Mouse (Mus musculus): ENCODE results near the gene Pgm1.

The Pgm1 gene

DNA sequence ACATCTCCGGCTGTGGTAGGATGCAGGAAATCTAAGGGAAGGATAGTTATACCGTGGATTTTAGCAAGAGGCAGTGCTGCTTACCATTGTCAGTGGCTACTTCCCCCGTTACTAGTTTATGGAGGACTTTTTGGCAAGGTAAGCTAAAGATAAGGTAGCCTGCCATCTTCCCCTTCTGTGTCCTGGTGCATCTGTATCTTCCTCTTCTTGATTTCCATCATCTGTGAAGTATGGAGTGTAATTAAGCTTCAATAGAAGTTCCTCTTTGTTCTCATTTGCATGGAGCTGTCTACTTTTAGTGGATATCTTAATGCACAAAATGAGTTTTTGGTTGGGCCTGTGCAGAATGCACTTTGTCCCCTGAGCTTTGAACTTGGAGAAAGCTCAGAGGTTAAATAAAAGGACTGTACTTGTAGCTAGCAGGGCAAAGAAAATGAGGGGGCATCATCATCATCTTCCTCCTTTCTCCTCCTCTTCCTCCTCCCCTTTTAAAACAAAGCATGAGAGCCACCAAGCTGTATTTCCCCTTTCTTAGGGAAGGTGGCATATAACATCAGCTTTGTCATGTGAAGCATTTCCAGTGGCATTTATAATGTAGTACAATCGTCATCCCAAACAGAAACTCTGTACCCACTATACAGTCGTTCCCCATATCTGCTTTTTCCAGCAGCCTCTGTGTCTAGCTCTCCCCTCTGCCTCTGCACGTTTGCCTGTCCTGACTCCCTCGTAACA is 29.0 kb downstream of the Pgm1 start:
- no peak for DNase-seq (ENCODE audit: low spot score)

DNA sequence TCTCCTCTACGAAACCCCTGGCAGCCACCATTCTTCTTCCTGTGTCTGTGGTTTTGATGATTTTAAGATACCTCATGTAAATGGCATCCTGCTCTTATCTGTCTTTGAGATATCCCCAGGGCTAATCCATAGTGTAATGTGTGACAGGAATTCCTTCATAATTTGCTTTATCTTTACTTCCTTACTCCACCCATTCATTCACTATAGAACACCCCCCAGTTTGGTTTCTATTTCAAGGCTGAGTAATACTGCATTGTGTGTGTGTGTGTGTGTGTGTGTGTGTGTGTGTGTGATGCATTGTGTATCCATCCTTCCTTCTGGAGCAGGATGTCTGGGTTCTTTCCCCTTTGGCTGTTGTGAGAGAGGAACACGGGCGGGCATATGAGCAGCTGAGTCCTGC is 30.1 kb downstream of the Pgm1 start:
- no peak for DNase-seq (ENCODE audit: low spot score)

DNA sequence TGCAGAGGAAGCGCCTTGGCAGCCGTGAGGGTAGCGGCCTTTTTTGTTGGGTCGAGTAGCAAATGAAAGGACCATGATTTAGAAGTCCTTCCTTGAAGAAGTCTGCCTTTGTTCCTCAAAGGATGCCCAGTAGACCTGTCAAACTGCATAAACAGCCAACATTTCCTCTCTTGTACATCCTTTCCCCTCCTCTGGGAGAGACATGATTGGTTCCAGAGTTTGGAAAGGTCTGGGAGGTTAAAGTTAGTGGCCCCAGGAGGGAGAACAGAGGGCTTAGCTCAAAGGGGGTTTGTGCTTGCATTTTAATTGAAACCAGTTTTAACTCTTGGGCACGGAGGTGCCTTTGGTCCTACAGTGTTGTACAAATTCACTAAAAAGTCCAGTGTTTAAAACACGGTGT is 37.3 kb downstream of the Pgm1 start:
- no peak for DNase-seq (ENCODE audit: low spot score)

DNA sequence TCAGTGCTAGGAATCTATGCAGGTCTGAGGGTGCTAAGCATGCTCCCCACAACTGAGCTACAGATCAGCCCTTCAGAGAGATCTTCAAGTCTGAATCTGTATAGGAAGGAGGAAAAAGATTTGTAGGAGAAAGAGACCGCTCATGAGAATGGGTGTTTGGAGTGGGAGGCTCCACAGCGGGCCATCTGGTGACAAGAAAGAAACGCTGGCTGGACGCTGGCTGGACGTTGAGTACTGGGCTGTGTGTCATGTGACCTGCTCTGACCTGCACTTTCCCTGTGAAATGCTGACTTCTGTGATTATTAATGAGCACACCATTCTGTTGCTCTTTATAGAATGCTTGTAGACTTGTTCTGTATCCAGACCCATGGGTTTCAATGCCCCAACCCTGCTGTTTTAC is 40.1 kb downstream of the Pgm1 start:
- DNase-seq (ENCODE audit: low spot score): no peak

DNA sequence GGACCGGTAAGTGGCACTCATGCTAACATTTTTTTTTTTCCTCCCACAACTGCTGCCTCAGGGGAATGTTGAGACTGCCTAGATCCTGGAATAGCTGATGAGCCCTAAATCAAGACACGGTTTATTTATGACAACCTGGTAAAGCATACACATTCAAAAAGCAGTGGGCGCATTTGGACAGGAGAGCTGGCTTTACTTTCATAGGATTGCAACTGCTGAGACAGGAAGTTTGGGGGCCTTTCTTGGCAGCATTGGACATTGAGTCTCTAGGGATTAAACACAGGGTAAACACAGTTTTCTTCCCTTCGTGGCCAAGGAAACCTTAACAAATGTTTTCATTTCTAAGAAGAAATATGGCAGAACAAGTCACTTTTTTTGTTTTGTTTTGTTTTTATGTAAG is 40.9 kb downstream of the Pgm1 start:
- no peak for DNase-seq (ENCODE audit: low spot score)

DNA sequence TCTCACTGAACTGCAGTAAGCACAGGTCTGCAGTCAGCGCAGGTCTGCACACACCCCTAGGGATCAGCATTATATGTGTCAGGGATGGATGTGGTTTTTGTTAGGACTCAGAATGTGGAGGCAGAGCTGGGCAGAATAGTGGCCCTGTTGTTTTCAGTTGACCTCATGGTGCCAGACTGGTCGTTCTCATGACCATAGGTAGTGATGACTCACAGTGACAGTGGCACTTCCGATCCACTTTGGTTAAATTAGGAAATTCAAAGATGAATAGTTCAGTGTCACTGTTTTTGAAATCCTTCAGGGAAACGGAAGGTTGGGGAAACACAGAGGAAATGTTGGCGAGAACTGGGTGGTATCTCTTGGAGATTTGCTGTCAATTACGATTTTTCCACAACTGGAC is 43.7 kb downstream of the Pgm1 start:
- no peak for DNase-seq (ENCODE audit: low spot score)

DNA sequence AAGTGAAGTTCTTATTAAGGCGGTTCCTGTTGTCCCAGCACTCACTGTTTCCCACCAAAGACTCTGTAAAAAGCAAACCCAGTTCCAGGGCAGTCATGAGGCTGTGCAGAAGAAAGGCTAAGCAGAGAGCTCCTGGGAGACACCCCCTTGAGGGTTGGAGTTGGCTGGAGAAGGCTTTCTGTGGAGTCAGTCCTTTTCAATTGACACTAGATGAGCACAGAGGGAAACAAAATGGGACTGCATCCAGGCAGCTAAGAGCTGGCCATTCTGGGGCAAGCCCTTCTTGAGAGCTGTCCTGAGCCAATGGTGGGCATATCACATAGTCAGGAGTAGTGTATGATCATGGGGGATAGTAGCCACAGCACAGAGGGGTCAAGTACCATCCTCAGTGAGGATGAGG is 44.7 kb downstream of the Pgm1 start:
- DNase-seq (ENCODE audit: low spot score): no peak

DNA sequence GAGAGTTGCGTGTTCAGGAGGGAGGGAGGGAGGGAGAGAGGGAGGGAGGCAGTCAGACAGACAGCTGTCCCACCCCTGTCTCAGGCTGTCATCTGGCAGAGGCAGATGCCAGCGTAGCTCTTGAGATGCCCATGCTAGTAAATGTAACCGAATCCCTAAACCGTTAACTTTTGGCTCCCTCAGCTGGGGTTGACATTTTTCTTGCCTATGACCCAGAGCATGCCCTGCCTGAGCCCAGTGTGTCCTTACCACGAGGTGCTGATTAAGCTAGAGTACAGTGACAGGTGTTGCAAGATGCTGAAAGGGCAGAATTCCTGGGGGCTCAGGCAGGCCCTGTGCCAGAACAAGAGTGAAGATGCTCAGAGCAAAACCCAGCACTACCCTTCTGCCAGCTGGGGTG is 45.2 kb downstream of the Pgm1 start:
- DNase-seq (ENCODE audit: low spot score): no peak

DNA sequence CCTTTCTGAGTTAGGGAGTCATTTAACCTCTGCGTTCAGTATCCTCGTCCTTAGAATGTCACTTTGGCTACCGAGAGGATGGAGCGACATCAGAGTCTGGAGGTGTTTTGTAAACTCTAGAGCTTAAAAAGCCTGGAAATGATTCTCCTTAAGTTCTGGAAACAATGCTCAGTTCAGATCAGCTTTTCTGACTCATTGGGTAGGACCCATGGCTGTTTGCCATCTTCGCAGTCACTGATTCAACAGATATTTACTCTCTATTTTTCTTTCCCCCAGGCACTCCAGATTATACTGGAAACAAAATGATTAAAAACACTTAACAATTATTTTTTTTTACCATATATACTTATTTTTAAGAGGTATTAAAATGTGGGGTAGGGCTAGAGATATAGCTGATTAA is 50.1 kb downstream of the Pgm1 start:
- DNase-seq (ENCODE audit: low spot score): no peak

DNA sequence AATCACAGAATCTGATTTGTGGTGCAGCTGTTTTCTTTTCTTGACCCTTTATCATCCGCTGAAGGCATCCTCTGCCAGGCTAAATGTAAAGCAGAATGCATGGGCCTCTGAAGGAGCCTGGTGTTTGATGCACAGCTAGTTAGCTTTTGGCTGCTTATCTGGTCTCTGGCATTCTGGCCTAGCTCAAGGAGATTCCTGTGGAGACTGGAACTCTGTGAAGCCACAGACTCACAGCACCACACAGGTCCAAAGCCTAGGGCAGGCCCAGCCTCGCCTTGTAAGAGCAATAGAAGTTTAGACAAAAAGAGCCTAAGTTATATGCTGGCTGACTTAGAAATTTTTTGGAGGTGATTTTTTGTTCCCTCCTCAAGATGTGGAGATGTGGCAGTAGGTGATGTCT is 52.0 kb downstream of the Pgm1 start:
- DNase-seq (ENCODE audit: low spot score): no peak

DNA sequence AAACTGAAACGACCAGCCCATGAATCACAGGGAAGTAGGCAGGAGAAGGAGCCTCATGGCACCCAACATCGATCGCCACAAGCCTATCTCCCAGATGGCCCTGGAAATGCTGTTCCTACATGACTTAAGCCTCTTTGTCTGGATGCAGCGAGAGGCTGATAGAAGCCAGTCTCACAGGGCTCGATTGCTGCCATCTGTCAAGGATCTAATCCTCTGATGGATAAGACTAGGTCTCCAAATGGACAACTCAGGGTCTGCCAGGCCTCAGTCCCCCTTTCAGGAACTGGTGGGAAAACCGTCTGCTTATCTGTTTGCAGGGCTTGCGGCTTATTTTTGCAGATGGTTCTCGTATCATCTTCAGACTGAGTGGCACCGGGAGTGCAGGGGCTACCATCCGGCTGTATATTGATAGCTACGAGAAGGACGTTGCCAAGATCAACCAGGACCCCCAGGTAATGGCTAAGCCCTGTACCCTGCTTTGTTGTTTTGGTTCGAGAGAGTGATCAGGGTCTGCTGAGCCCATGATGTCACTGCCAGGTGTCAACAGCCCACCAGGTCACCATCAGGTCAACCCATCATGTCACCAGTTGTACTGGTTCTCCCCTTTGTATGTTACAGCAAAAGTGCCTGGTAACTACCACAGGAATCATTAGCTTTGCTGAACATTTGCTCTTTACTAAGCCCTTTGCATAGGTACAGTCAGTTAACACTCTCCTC is 54.6 kb downstream of the Pgm1 start:
- no peak for DNase-seq (ENCODE audit: low spot score)

DNA sequence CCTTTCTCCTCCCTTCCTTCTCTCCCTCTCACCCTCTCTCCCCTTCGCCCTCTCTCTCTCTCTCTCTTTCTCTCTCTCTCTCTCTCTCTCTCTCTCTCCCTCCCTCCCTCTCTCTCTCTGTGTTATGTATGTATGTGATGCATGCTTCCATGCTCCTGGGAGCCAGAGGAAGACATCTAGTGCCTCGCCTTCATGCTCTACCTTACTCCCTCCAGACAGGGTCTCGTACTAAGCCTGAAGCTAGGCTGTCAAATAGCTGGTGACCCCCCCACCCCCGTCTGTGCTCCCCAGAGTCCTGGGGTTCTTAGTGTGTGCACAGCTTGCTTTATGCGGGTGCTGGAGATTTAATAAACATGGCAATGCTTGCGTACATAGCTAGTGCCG is 55.1 kb downstream of the Pgm1 start:
- no peak for DNase-seq (ENCODE audit: low spot score)

DNA sequence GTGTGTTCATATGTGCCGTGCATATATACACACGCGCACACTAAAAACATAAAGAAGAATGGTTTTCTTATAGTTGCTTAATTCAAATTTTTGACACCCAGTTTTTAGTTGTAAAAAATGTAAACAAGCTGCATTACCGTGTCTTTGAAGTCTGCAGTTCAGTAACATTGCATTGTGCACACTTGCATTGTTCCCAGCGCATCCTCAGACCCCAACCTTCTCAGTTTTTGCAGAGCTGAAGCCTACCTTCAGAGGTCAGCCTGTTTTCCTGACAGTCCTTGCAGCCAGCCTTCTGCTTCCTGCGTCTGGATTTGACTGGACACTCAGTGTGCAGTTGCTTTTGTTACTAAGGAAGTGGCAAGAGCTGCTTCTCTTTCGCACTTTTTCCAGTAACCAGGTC is 55.9 kb downstream of the Pgm1 start:
- no peak for DNase-seq (ENCODE audit: low spot score)

DNA sequence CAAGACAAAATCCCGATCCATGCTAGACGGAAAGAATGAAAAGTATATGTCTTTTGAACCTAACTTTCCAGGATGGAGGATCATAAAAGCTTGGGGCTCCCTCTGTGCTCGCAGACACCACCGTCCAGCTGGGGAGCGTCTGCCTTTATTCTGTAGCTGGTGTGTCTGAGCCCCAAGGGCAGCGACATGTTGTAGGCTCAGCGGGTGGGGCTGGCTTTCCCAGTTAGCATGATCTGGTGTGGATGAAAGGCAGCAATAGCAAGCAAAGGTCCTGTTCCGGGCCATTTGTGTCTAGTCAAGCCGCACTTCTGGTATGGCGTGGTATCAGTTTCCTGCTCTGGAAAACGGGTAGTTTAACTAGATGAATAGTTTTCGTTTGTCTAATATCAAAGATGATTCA is 56.4 kb downstream of the Pgm1 start:
- DNase-seq (ENCODE audit: low spot score): no peak

DNA sequence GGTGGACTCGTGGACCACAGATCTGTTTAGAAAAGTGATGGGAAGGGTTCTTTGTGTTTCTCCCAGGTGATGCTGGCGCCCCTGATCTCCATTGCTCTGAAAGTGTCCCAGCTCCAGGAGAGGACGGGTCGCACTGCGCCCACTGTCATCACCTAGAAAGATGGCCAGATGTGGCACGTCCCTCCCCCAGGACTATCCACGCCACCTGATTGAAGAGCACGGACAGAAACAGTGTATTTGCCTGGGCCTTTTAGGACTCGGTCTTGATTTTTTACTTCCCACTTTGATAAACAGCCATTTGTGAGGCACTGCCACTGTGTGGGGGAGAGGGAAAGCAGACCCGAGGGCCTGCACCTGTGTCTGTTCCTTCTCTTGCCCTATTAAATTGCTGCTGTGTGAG is 57.4 kb downstream of the Pgm1 start:
- no peak for DNase-seq (ENCODE audit: low spot score)

DNA sequence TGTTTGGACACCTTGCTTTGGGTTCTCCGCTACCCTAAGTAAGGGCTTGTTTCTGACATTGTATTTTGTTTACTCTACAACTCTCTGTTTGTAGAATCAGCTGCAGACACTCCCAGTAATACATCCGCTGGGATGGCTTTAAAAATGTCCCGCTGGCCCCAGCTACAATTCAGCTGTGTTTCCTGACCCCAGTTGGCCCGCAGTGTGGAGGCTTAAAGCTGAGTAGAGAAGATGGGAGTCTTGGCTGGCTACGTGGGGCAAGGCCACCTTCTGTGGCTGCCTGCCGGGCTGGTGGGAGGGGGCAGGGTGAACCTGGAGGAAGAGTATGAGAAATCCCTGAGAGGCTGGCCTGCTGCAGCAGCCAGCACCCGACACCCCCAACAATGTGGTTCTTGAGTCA is 59.6 kb downstream of the Pgm1 start:
- no peak for DNase-seq (ENCODE audit: low spot score)

DNA sequence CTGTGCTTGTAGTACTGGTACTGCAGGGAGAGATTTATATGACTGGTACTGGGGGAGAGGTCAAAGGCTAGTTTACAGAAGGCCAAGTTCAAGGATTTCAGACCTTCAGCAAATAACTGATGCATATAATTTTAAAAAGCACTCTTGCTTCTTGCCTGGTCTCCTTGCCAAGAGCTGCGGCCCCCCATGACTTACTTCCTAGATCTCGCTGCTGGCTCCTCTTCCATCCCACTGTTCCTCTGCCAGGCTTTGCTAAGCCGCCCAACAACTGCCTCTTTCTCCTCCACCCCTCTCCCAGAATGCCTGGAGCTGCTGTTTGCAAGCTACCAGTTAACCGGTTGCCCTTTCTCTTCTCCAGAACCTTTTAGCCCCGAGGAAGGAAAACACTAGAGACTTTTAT is 71.8 kb downstream of the Pgm1 start:
- no peak for DNase-seq (ENCODE audit: low spot score)

DNA sequence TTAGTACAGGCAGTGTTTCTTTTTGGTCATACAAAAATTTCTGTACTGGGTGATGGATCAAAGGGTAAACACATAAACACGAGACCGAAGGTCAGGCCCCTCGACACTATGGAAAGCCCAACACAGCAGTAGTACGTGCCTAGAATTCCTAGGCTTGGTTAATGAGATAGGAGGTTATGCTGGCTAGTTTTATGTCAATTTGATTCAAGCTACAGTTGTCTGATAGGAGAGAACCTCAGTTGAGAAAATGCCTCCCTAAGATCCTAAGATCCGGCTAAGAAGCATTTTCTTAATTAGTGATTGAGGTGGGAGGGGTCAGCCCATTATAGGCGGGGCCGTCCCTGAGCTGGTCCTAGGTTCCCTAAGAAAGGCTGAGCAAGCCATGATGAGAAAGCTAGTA is 72.6 kb downstream of the Pgm1 start:
- no peak for DNase-seq (ENCODE audit: low spot score)

DNA sequence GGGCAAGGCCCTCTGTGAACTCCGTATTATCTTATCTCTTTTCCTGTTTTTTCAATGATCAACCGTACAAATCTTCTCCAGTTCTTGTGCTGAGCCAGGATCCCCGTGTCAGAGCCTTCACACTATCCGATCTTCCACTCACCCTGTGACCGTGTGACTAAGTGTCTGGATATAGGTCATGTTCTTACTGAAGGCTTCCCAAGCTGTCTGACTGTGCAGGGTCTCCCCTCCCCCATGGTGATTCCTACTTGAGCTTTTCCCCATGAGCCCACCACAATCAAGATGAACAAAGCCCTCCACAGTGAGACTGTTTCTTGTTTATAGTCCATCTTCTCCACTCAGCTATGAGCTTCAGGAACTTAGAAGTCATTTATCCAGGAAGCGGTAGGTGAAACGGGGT is 78.5 kb downstream of the Pgm1 start:
- no peak for DNase-seq (ENCODE audit: low spot score)

DNA sequence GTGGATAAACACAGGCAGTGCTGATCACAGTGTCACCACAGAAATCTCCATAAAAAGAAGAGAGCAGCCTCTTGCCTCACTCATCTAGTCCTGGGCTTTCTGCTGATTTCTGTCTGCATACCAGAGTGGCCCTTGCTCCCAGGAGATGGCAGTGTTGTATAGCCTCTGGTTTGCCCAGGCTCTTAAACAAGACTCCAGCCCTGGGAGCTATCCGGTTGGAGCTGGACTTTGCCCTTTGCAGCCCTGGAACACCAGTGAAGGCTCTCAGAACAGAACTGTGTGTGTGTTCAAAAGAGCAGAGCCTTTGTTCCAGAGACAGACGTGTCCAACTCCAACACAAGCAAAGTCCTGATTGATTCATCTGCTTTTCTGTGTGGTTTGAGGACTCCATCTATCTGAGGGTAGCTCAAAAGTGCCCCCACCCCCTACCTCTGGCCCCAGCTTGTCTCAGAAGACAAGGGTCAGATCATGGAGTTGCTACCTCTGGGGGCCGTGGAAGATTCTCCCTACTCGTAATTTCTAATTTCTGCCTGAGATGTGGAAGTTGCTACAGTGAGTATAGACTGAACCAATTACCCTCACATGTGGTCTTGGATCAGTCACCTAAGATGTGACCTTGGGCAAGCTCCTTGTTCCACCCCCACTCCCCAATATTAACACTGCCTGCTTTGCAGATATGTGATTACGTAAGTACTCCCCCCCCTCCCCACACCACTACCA is 79.3 kb downstream of the Pgm1 start:
- DNase-seq (ENCODE audit: low spot score): no peak

DNA sequence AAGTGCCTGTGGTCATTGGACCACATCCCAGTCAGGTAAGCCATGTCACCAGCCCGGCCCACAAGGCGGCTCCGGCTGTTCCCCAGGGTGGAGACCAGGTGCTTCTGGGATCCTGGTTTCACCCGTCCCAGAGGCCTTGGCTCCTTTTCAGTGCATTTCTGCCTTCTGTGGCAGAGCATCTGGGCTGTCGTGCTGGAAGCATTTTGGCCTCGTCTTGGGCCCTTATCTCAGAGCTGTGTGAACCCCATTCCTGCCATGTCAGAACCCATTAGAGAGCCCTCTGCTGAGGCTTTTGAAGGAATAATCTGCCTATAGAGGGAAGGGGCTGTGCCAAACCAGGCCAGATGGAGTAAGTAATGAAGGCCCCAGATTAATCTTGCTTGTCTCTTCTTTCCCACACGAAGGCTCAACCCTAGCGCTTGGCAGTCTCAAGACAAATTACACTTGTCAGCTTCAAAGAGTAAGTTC is 80.0 kb downstream of the Pgm1 start:
- no peak for DNase-seq (ENCODE audit: low spot score)

DNA sequence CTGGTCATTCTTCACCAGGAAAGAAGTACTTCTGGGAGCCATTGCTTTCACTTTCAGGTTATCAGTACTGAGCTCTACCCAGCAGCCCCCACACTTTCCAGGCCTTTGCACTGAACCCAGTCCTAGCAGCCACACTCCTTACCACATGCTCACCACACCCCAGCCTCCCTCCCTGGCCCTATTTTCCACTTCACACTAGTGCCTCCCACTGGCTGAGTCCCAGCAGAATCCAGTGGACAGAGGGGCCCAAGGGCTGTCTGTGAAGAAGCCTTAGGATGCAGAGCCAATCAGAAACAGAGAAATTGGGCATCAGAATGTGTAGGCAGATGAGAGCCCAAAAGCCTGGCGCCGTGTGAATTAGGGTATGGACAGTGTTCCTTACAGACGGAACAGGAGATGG is 81.7 kb downstream of the Pgm1 start:
- no peak for DNase-seq (ENCODE audit: low spot score)

DNA sequence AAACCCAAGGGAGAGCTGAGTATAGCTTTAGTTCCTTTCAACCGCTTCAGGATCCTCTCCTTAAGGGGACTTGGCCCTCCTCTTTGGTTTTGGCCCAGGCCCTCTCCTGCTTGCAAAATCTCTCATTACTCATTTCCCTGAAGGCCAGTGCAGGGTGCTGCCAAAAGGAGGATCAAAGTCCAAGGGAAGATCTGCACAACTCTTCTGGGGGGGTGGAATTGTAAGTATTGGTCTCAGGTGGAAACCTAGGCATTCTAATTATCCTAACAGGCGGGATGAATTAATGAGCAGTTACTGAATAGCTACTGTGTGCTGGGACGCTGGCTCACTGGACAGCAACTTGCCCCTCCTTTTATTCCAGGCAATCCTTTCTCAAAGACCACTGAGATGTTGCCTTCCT is 82.3 kb downstream of the Pgm1 start:
- DNase-seq (ENCODE audit: low spot score): no peak
